Mouse (Mus musculus): ENCODE measurements around the gene Plcl1. TPM values are rescaled to one million over a fixed set of nuclear protein-coding genes. Genes with fewer than 3 reads are reported as not detected.

Plcl1 gene
- total RNA-seq (2022): 10 to 100 TPM; 28.0 to 32.5 (median 29.5) TPM

GRCm38 (mm10) chr1:55405272-55406022 lies at the start of gene Plcl1:
Gene Plcl1 (plus strand): TSS chr1:55405921.
- DNase-seq (ENCODE audit: low spot score in 2 of 2): peak; percentile 96

DNA sequence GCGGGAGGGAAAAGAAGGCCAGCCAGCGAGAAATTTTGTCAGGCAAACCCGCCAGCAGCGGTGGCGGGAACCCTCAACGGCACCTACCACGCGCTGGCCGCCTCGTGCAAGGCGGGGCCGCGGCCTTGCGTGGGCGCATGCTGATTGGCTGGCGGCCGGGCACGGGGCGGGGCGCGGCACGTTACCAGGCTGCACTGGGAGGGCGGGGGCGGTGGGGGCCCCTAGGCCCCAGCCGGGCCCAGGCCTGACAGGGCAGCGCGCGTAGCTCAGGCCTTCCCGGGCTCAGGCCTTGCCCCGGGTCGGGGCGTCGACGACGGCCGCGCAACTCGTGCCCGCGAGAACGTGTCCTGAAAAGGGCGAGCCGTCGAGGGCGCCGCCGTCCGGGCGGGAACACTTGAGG lies 43.1 kb upstream of the Plcl1 start:
- DNase-seq (ENCODE audit: low spot score in 2 of 2): no peak

GRCm38 (mm10) chr1:55363044-55363565 lies 42.6 kb upstream of the Plcl1 start, which contains the start of gene Boll:
Gene Boll (minus strand): TSS chr1:55363469.
- peak; percentile 3 to 34 for DNase-seq (ENCODE audit: low spot score in 2 of 2)

DNA sequence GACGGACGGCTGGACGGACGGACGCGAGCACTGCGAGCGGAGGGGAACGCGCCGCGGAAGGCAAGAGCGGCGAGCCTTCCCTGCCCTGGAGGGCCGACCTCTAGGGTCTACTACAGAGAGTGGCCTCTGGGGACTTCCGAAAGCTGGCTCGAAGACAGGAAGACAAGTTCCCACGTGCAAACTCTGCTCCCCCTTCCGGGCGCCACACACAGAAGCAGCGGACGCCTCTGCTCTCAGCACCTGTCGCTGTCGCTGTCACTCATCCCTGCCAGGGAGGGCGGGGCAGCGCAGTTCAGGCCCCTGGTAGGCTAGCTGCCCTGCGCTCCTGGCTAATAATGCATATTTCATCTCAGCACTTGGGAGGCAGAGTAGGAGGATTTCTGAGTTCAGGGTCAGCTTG lies 42.1 kb upstream of the Plcl1 start:
- DNase-seq (ENCODE audit: low spot score in 2 of 2): no peak

- no peak for DNase-seq (ENCODE audit: low spot score in 2 of 2)
Measured at GRCm38 (mm10) chr1:55372626-55373025, 33.1 kb upstream of the Plcl1 start.

DNA sequence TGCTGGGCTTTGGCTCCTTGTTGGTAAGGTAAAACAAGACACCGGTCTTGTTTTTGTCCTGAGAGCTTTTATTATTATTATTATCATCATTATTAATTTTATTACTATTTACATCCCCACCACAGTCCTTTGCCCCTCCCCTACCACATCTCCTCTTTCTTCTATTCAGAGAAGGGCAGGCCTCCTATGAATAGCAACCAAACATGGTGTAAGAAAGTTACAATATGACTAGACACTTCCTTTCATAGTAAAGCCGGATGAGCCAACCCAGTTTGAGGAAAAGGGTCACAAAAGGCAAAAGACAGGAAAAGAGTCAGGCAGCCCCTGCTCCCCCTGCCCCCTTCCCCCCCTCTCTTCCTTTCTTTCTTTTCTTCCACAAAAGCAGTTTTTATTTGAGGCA lies 25.2 kb upstream of the Plcl1 start:
- no peak for DNase-seq (ENCODE audit: low spot score in 2 of 2)

DNA sequence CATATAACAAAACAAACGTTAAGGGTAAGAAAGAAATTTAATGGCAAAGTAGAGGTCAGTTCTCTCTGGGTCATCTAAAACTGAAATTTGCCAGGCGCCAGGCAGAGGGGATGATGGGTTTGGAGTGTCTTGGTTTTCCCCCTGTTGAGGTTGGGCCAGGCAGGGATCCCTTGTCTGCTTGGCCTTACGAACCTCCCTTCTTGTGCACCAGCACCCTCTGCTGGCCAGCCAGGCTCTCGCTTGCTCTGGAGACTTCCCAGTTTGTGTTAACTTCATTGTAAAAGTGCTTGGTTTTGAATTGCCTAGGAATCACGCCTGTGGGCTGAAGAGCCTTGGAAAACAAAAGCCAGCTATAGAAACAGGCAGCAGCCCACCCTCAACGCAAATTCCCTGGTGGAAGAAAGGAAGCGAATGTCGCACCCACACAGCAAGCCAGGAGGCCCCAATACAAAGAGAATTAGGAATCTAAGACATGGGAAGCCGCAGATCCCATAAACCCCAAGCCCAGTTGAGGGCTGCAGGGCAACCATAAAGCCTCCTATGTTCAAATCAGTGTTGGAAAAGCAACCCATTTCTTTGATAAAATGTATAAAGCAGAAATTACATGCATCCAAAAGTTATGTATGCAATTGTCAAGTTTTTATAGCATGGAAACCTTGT lies 22.5 kb upstream of the Plcl1 start:
- DNase-seq (ENCODE audit: low spot score in 2 of 2): peak in 1 of 2 experiments; percentile 79

DNA sequence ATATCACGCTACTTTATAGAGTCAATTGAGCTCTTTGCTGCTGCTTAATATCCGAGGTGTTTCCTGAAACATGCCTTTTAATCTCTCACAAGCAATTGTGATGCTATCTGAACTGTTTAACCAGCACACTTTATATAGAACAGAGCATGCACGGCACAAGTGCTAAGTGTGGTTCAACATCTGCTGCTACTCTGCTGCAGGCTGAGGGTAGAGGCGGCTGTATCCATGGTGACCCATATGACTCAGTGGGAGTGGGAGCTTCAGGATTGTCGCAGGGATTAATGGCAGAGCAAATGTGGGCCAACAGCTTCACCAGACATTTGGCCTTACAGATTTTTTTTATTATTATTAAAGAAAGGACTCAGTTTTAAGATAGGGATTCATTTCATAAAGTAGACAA lies 5.8 kb upstream of the Plcl1 start:
- DNase-seq (ENCODE audit: low spot score in 2 of 2): peak; percentile 47 to 75

- peak in 1 of 2 experiments; percentile 72 for DNase-seq (ENCODE audit: low spot score in 2 of 2)
Measured at GRCm38 (mm10) chr1:55404439-55404838, 1.3 kb upstream of the Plcl1 start.

GRCm38 (mm10) chr1:55406023-55406413 lies 297 bp downstream of the Plcl1 start:
- peak; percentile 56 to 67 for DNase-seq (ENCODE audit: low spot score in 2 of 2)

DNA sequence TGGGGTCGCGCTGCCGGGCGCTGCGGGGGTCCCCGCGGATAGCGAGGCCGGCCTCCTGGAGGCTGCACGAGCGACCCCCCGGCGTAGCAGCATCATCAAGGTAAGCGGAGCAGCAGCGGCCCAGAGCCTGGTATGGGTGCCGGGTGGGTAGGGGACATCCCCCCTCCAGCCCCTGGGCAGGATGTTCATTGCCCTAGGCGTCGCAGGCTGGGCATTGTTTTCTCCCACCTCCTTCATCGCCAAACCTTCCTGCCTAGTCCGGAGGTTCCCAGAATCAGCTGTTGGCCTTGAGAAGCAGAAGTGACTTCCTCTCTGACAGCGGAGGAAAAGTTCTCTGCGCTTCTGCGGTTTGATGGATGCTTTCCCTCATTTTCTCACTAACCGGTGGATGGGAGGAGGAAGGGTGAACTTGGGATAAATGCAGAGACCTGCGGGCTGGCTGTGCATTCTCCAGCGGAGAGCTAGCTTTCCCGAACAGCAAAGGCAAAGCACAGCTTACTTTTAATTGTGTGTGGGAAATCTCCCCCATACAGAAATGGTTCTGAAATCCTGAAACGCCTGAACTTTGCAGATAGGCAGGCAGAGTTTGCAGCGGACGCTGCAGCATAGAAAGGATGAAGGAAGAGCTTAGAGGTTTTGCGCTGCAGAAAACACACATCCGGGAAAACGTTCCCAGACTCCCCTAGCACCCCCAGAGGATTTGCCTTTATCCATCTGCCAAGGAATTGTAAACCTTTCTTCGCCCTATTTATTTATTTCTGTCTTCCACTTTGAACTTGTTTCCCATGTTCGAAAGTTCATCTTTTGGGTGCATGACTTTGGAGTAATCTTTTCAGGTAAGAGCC lies 1.0 kb downstream of the Plcl1 start:
- peak in 1 of 2 experiments; percentile 23 for DNase-seq (ENCODE audit: low spot score in 2 of 2)

GRCm38 (mm10) chr1:55410670-55411069 lies 4.9 kb downstream of the Plcl1 start:
- DNase-seq (ENCODE audit: low spot score in 2 of 2): no peak

DNA sequence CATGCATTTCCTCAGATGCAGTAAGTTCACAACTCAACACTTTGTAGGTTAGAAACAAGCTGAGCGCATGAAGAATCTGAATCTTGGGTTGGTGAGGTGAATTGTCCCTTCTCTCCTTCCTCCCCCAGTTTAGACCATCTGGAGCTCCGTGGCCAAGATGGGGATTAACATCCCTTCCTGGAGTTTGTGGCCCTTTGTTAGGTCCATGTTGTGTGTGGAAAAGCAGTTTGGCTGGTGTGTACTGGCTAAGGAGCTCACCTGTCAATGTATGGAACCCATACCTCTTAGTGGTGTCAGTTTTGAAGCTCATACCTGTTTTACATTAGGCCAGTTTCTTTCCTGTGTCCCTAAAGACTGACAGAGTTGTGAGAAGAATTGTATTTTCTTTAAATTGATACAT lies 5.4 kb downstream of the Plcl1 start:
- DNase-seq (ENCODE audit: low spot score in 2 of 2): no peak

- DNase-seq (ENCODE audit: low spot score in 2 of 2): no peak
Measured at GRCm38 (mm10) chr1:55412569-55412968, 6.8 kb downstream of the Plcl1 start.

- no peak for DNase-seq (ENCODE audit: low spot score in 2 of 2)
Measured at GRCm38 (mm10) chr1:55413534-55413933, 7.8 kb downstream of the Plcl1 start.

DNA sequence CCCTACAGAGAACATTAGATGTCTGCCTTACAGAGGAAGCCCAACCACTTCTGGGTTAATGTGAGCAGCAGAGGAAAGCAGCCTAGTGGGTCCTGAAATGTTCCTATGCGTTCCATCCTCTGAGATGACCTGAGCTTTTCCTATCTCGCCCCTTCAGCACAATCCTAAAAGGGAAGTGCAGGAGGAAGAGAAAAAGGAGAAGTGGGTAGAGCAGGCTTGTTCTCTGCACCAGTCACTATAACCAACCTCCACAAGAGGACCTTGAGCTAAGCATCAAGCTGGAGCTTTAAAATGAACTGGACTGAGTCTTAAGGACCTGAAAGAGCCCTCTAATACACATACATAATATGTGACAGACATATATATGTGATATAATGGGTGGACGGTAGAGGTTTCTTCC lies 13.2 kb downstream of the Plcl1 start:
- no peak for DNase-seq (ENCODE audit: low spot score in 2 of 2)

DNA sequence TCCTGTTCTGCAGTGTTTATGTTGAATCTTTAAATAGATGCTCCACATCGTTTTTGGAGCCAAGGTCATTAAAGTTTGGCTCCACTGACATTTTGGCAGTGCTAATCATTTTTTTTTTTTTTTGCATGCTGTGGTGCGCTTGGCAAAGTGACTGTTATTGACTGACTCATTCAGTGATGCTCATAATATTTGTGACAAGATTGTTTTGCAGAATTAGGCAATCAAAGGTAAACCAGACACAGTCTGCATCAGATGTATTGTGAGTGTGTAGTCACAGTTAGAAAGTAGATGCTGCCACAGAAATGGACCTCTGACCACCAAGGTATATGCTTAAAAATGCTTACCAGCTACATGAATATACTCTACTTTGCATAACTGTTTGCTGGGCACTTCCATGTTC lies 21.9 kb downstream of the Plcl1 start:
- no peak for DNase-seq (ENCODE audit: low spot score in 2 of 2)

DNA sequence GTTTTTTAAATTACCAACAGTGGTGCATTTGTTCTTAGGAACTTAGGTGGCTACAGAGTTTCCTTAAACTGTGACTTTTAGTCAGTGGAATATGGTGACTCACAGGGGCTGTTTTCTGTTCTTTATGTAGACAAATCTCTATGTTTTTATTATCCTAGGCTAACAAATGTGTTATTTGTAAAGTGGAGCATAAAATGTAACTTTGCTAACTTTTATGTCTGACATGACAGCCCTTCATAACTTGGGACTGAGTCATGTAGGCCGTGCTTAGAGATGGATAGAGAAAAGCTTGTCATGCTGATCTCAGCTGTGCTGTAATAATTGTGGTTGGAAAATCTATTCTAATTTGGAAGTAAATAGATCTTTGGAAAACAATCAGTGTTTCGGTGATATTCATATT lies 23.3 kb downstream of the Plcl1 start:
- no peak for DNase-seq (ENCODE audit: low spot score in 2 of 2)

DNA sequence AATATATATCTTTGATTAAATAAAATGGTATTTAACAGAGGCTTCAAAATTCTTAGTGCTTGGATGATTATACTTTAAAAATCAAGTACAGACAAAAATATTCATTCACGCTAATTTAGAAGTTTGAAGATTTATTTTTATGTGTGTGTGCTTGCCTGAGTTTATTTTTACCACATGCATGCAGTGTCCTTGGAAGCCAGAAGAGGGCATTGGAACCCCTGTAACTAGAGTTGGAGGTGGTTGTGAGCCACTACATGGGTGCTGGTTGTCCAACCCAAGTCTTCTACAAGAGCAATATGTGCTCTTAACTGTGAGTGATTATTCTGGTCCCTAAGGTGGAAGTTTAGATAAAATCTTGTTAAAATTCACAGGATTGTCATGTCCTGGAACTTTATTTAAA lies 24.0 kb downstream of the Plcl1 start:
- DNase-seq (ENCODE audit: low spot score in 2 of 2): no peak

DNA sequence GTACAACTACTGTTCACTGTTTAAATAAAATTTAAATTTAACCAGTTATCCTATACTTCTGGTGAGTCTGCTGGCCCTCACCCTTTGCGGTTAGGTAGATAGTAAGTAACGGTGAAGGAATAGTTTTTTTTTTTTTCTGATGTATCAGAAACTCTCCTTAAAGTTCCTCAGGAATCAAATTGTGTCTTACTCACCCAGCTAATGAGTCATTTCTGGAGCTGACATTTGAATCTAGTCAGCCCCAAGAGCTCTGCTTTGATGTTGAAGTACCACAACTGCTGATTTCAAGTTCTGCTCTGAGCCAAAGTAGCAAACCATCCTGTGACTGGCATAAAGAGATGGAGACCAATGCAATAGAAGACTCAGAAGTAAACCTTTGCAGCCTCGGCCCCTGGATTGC lies 24.9 kb downstream of the Plcl1 start:
- no peak for DNase-seq (ENCODE audit: low spot score in 2 of 2)

- DNase-seq (ENCODE audit: low spot score in 2 of 2): no peak
Measured at GRCm38 (mm10) chr1:55436589-55436988, 30.9 kb downstream of the Plcl1 start.

DNA sequence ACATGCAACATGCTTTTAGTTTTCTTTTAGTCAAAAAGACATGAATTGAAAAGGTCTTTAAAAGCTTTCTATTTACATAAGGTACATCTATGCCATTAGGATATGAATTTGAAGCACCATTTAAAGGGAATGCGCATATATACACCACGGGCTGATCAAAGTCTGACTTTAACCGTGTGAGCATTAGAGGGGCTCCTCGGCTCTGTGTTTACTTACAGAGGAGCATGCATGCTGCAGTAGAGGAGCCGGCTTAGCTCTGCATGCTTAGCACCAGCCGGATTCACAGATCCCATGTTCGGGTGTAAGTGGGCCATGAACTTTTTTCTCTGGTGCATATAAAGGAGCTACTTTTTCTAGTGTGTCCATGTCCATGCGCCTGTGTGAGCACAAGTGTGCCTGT lies 31.4 kb downstream of the Plcl1 start:
- no peak for DNase-seq (ENCODE audit: low spot score in 2 of 2)

Data from layer of hippocampus, adult 8-10 months (tissue).